Mouse (Mus musculus) forebrain, postnatal 0 days (tissue): ENCODE data around the gene Olfr657. TPM values are rescaled to one million over a fixed set of nuclear protein-coding genes. Genes with fewer than 3 reads are reported as not detected.
A peak's percentile ranks its signal among the peaks of the same experiment; 100 is the strongest.

Source experiments
- ATAC-seq: fragments of 200-750 bp; cut with Nextera tagmentation; 2 replicates; pipeline ENCODE4 v1.8.0; 2017; ENCODE audit warnings: mild to moderate bottlenecking, moderate library complexity
- DNase-seq: peaks from one replicate; pipeline ENCODE4 v3.0.0-alpha.2; 2015
- H3K27ac ChIP-seq: fragments of 300-500 bp; sonication (generic); 2 replicates; pipeline ENCODE4 v1.5.1; 2014; ENCODE audit warnings: low read depth, mild to moderate bottlenecking, antibody characterized with exemption, low read length, moderate library complexity, mixed read lengths
- H3K27me3 ChIP-seq: fragments of 300-500 bp; sonication (generic); 2 replicates; pipeline ENCODE4 v1.6.1; 2014; ENCODE audit warnings: mild to moderate bottlenecking, low read length, mixed read lengths; ENCODE audit not compliant: insufficient read depth
- H3K36me3 ChIP-seq: fragments of 300-500 bp; sonication (generic); 2 replicates; pipeline ENCODE4 v1.6.1; 2014; ENCODE audit warnings: mild to moderate bottlenecking, moderate library complexity; ENCODE audit not compliant: insufficient read depth
- H3K4me1 ChIP-seq: fragments of 300-500 bp; sonication (generic); 2 replicates; pipeline ENCODE4 v1.6.1; 2014; ENCODE audit warnings: antibody characterized with exemption; ENCODE audit not compliant: insufficient read depth
- H3K4me2 ChIP-seq: fragments of 300-500 bp; sonication (generic); 2 replicates; pipeline ENCODE4 v1.6.1; 2014; ENCODE audit warnings: low read depth, mild to moderate bottlenecking, moderate library complexity
- H3K4me3 ChIP-seq: fragments of 300-500 bp; sonication (generic); 2 replicates; pipeline ENCODE4 v1.5.1; 2014; ENCODE audit warnings: low read depth, low read length, mixed read lengths
- H3K9ac ChIP-seq: fragments of 300-500 bp; sonication (generic); 2 replicates; pipeline ENCODE4 v1.6.1; 2014; ENCODE audit warnings: mild to moderate bottlenecking
- H3K9me3 ChIP-seq: fragments of 300-500 bp; sonication (generic); 2 replicates; pipeline ENCODE4 v1.6.1; 2016; ENCODE audit warnings: low read length
- CTCF ChIP-seq: sonication (generic); IDR thresholded peaks from 2 replicates; pipeline ENCODE4 v1.5.1; 2016; ENCODE audit warnings: antibody characterized with exemption, control low read depth, low read depth
- WGBS: fragments of 180-500 bp; shearing (Covaris S2); extraction: QIAGEN DNeasy Blood & Tissue Kit; methylation state at CpG from one replicate; pipeline ENCODE4 v1.1.7; 2014; 5-methylcytosine and 5-hydroxymethylcytosine counted together
- polyA plus RNA-seq: library from polyadenylated mRNA; unstranded; fragments of >200 nt; fragmentation: Nextera tagmentation; extraction: Ambion mirVana; gene quantifications from 2 replicates; pipeline ENCODE4 v1.2.1, GENCODE M21; 2015
- total RNA-seq: library from RNA; depleted of rRNA; stranded (reverse); fragments of >200 nt; gene quantifications from 2 replicates; pipeline ENCODE4 v1.2.3, GENCODE M21; 2014; rRNA removed

The Olfr657 gene
- total and polyA plus RNA-seq, 2 experiments from 2014 or later: not detected

DNA sequence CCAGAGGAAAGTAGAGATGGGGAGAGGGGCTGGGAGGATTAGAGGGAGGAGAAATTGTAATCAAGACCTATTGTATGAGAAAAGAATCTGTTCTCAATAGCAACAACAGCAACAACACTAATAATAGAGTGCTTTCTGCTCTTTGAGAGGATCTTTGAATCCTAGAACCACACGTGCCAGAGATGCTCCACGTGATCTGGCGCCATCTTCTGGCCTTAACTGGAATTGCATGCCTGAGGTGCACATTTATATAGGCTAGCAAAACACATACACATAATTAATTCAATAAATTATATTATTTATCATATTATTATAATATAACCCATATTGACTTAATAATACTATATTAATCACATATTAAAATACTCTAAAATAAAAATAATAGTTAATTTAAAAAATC is 21.4 kb upstream of the Olfr657 start:
- Histone ChIP-seq H3K4me2 (no peak overlapping the region), H3K27ac (no peak overlapping the region), H3K27me3 (no peaks in the 10 kb centered on the region), H3K4me1 (no peaks in the 10 kb centered on the region), H3K4me3 (no peak overlapping the region), H3K36me3 (no peaks in the 10 kb centered on the region), H3K9me3 (no peaks in the 10 kb centered on the region), H3K9ac (no peak overlapping the region)
- DNase-seq (no peak), ATAC-seq (no peak)
- TF ChIP-seq CTCF: peak; percentile 55
- WGBS: 2% methylated on average over 3 of the region's 3 CpGs

DNA sequence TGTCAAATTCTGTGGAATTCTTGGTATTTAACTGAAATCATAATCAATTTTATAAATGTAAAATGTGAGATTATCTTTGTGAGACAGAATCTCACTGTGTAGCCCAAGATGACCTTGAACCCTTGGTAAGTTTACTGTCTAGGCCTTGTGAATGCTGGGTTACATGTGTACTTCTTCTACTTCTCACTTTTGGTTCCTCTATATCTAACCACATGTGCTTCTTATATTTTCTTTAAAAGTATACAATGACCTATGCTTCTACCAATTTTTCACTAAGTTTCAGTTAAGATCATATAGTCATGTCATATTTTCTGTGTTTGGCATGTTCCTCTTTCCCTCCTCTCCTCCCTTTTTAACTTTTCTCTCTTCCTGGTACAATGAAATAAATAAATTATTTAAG is 19.9 kb upstream of the Olfr657 start:
- no peak overlapping the region for H3K27ac ChIP-seq
- no peak for DNase-seq
- ATAC-seq: no peak
- no peaks in the 10 kb centered on the region for H3K4me1 ChIP-seq
- no peak overlapping the region for H3K9ac ChIP-seq
- no peak for TF ChIP-seq CTCF
- H3K36me3 ChIP-seq: no peaks in the 10 kb centered on the region
- no peak overlapping the region for H3K4me3 ChIP-seq
- no peak overlapping the region for H3K4me2 ChIP-seq
- H3K9me3 ChIP-seq: no peaks in the 10 kb centered on the region
- no peaks in the 10 kb centered on the region for H3K27me3 ChIP-seq

DNA sequence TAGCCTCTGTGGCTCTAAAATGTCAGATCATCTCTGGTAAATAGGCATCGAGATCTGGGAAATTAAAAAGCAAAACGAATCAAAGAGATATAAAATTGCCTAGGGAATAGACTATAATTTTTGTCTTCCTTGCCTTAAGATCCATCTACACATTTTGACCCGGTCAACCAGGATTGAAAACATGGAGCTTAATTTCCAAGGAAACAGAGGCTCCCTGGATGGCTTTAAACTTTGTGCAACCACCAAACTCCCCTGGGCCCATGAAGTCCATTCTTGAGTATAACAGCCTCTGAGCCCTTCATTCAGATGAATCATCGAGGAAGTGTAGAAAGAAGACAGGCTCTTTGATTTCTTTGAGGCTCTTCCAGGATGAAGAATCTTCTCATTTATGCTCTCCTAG is 10.9 kb upstream of the Olfr657 start, which contains the start of gene Olfr656:
Gene Olfr656 (plus strand): TSS at position 301 of the 400 bp plus-strand sequence.
- H3K27ac ChIP-seq: no peak within 1 kb of the TSS
- DNase-seq: no peak
- H3K9me3 ChIP-seq: no peaks in the 10 kb centered on the region
- no peak within 1 kb of the TSS for H3K9ac ChIP-seq
- no peak for ATAC-seq
- H3K4me2 ChIP-seq: no peak within 1 kb of the TSS
- TF ChIP-seq CTCF: no peak
- no peaks in the 10 kb centered on the region for H3K36me3 ChIP-seq
- H3K27me3 ChIP-seq: no peaks in the 10 kb centered on the region
- H3K4me3 ChIP-seq: no peak within 1 kb of the TSS
- H3K4me1 ChIP-seq: no peaks in the 10 kb centered on the region
- 74% methylated on average over 4 of the region's 4 CpGs for WGBS

DNA sequence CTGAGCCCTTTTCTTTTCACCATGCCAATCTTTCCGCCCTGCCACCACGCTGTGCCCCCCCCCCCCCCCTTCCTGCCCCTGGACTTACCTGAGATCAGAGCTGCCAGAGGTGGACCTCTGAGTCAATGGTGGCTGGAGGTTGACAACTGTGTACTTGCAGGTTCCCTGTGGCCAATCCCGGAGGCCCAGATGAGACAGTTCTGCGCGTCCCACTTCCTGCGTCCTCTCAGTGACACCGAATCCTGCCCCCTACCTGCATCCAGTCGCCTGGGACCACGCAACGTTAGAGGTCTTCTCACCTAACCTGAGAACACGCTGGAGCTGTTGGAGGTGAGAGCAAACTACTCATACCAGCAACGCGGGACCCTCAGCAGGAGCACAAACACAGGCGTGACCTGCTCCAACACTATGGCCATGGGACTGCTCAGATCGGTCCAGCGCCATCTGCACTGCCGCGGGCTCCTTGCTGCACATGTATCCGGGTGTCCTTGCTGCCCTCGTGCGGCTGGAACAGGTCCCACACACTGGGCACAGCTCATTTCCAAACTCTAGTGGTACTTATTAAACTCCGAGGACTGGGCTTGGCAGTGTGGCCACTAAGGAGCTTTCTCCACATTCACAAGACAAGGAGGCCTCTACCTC is 22.4 kb downstream of the Olfr657 start, which contains the start of gene Olfr658:
Gene Olfr658 (minus strand): TSS at position 465 of the 642 bp plus-strand sequence.
- Histone ChIP-seq H3K4me2 (peak within 1 kb of the TSS; percentile 41), H3K4me3 (no peak within 1 kb of the TSS), H3K27me3 (no peaks in the 10 kb centered on the region), H3K9me3 (no peaks in the 10 kb centered on the region), H3K9ac (no peak within 1 kb of the TSS), H3K27ac (no peak within 1 kb of the TSS), H3K36me3 (no peaks in the 10 kb centered on the region), H3K4me1 (no peaks in the 10 kb centered on the region)
- peak; percentile 59 for DNase-seq
- 27% methylated on average over 20 of the region's 22 CpGs for WGBS
- TF ChIP-seq CTCF: peak; percentile 63
- ATAC-seq: peak; percentile 77

DNA sequence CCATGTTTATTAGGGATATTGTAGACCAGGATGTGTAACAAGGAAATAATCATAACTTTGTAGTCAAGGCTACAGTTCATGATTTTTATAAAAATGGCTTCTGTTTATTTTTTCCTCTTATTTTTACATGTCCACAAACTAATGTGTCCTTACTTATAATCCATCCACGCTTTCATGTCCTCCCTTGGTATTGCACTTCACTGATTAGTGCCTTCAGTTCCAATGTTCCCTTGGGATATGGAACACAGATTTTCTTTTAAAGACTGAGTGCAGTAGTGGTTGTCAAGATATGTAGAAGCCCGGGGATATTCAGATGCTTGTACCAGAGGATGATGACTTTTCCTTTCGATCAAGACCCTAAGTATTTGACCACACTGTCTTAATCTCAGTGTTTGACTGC is 41.9 kb downstream of the Olfr657 start, which contains the start of gene Olfr659:
Gene Olfr659 (plus strand): TSS at position 301 of the 400 bp plus-strand sequence.
- no peak within 1 kb of the TSS for H3K4me3 ChIP-seq
- 91% methylated on average over 3 of the region's 3 CpGs for WGBS
- H3K4me1 ChIP-seq: no peaks in the 10 kb centered on the region
- no peaks in the 10 kb centered on the region for H3K9me3 ChIP-seq
- H3K9ac ChIP-seq: no peak within 1 kb of the TSS
- H3K4me2 ChIP-seq: no peak within 1 kb of the TSS
- DNase-seq (no peak), ATAC-seq (no peak)
- H3K36me3 ChIP-seq: no peaks in the 10 kb centered on the region
- H3K27ac ChIP-seq: no peak within 1 kb of the TSS
- no peaks in the 10 kb centered on the region for H3K27me3 ChIP-seq
- TF ChIP-seq CTCF: no peak

DNA sequence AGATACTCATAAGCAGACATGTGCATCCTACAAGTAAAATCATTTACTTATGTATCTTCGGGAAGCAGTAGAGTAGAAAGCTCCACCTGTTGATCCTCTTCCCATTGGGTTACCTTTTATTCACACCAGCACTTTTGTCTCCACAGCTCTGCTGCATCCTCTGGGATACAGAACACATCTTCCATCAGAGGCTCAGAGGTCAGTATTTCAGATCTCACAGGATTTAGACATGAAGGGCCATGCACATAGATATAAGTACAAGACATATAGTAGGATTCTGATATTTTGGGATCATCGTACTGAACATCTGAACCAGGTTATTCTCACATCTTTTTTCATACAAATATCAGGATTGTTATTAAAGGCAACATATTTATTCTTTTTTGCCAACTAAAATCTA is 61.6 kb downstream of the Olfr657 start, which contains the start of gene Olfr661:
Gene Olfr661 (plus strand): TSS at position 301 of the 400 bp plus-strand sequence.
- DNase-seq: no peak
- H3K4me2 ChIP-seq: no peak within 1 kb of the TSS
- H3K4me3 ChIP-seq: no peak within 1 kb of the TSS
- no peak for ATAC-seq
- no peaks in the 10 kb centered on the region for H3K4me1 ChIP-seq
- no peak for TF ChIP-seq CTCF
- no peaks in the 10 kb centered on the region for H3K27me3 ChIP-seq
- WGBS: 92% methylated on average over 2 of the region's 2 CpGs
- H3K27ac ChIP-seq: no peak within 1 kb of the TSS
- H3K36me3 ChIP-seq: no peaks in the 10 kb centered on the region
- no peak within 1 kb of the TSS for H3K9ac ChIP-seq
- no peaks in the 10 kb centered on the region for H3K9me3 ChIP-seq

Other genes starting within 250 kb of the Olfr657 start
- not detected in 2 replicates for gene Trim30c, start 224.0 kb upstream of the Olfr657 start, total RNA-seq
- not detected in 2 replicates for gene Trim30c, start 224.0 kb upstream of the Olfr657 start, polyA plus RNA-seq
- 0.62 and 2.4 TPM in 2 replicates for gene Trim30a, start 159.6 kb upstream of the Olfr657 start, total RNA-seq
- 0.55 and 0.76 TPM in 2 replicates for gene Trim30a, start 159.6 kb upstream of the Olfr657 start, polyA plus RNA-seq
- 1.2 and 1.5 TPM in 2 replicates for gene Trim30d, start 116.9 kb upstream of the Olfr657 start, total RNA-seq
- 0.59 and 0.74 TPM in 2 replicates for gene Trim30d, start 116.9 kb upstream of the Olfr657 start, polyA plus RNA-seq
- not detected in 2 replicates for gene Olfr651, start 74.7 kb upstream of the Olfr657 start, total RNA-seq
- gene Olfr651, start 74.7 kb upstream of the Olfr657 start, polyA plus RNA-seq: not detected in 2 replicates
- not detected in 2 replicates for gene Olfr652, start 63.9 kb upstream of the Olfr657 start, total RNA-seq
- gene Olfr652, start 63.9 kb upstream of the Olfr657 start, polyA plus RNA-seq: not detected in 2 replicates
- gene Olfr653, start 47.5 kb upstream of the Olfr657 start, total RNA-seq: not detected in 2 replicates
- gene Olfr653, start 47.5 kb upstream of the Olfr657 start, polyA plus RNA-seq: not detected in 2 replicates
- gene Olfr654, start 37.8 kb upstream of the Olfr657 start, total RNA-seq: 0.19 TPM in 1 of 2 replicates, not detected in the other
- not detected in 2 replicates for gene Olfr654, start 37.8 kb upstream of the Olfr657 start, polyA plus RNA-seq
- 0.38 TPM in 1 of 2 replicates, not detected in the other for gene Olfr655, start 23.0 kb upstream of the Olfr657 start, total RNA-seq
- gene Olfr655, start 23.0 kb upstream of the Olfr657 start, polyA plus RNA-seq: not detected in 2 replicates
- gene Olfr656, start 10.8 kb upstream of the Olfr657 start, total RNA-seq: not detected in 2 replicates
- not detected in 2 replicates for gene Olfr656, start 10.8 kb upstream of the Olfr657 start, polyA plus RNA-seq
- 0.14 and 0.62 TPM in 2 replicates for gene Olfr658, start 22.5 kb downstream of the Olfr657 start, total RNA-seq
- 0.08 and 0.23 TPM in 2 replicates for gene Olfr658, start 22.5 kb downstream of the Olfr657 start, polyA plus RNA-seq
- not detected in 2 replicates for gene Olfr659, start 42.0 kb downstream of the Olfr657 start, total RNA-seq
- gene Olfr659, start 42.0 kb downstream of the Olfr657 start, polyA plus RNA-seq: not detected in 2 replicates
- not detected in 2 replicates for gene Olfr661, start 61.7 kb downstream of the Olfr657 start, total RNA-seq
- gene Olfr661, start 61.7 kb downstream of the Olfr657 start, polyA plus RNA-seq: not detected in 2 replicates
- gene Usp17le, start 152.7 kb downstream of the Olfr657 start, total RNA-seq: not detected in 2 replicates
- not detected in 2 replicates for gene Usp17le, start 152.7 kb downstream of the Olfr657 start, polyA plus RNA-seq
- not detected in 2 replicates for gene Usp17lb, start 217.8 kb downstream of the Olfr657 start, total RNA-seq
- not detected in 2 replicates for gene Usp17lb, start 217.8 kb downstream of the Olfr657 start, polyA plus RNA-seq
- gene Usp17la, start 232.2 kb downstream of the Olfr657 start, total RNA-seq: not detected in 2 replicates
- gene Usp17la, start 232.2 kb downstream of the Olfr657 start, polyA plus RNA-seq: not detected in 2 replicates